Mouse (Mus musculus) urinary bladder, postnatal 10 days (tissue): Measurements from ENCODE around the gene Rassf6.

Experiments
- DNase-seq: peaks from one replicate; pipeline ENCODE4 v3.0.0; 2022; ENCODE audit warnings: low spot score

Rassf6 gene

DNA sequence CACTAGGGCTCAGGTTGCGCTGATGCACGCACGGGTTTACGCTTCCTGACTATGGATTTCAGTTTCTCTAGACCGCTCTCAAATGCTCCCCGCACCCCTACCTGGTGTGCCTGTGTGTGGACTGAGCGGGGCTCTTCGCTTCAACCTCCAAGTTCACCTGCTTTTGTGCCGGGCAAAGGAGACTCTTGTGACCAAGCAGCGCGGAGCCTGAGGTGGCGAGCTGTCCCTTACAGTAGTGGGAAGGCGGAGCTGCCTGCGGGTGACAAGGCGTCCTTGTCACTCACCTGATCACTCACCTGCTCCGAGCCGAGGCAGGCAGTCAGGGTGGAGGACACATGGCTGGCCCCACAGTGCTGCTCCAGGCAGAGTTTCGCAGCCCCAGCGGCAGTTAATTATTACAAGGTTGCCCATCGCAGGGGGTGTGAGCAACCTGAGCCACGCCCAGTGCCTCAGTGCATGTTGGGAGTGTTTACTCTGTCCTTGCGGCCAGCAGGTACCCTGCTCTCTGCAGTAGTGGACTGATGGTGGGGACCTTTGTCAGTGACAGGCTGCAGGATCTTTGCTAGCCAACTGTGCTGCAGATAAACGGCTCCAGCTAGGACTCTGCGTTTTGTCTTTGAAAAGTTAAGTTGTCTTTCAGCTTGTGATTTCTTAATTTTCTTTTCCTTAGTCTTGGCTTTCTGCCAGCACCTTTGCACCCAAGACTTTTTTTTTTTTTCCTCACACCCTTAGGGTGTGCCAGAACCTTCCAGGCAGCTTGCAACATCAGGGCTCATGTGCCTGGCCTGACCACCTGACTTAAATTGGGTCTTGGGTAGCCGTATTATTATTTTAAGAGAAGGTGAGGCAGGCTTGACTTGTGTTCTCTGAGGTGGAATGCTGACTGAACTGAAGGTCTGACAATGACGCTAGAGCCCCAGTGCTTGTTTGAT lies at the start of gene Rassf6:
Gene Rassf6, minus strand, starts transcription at position 372 of the 932 bp plus-strand sequence.
- no peak for DNase-seq

DNA sequence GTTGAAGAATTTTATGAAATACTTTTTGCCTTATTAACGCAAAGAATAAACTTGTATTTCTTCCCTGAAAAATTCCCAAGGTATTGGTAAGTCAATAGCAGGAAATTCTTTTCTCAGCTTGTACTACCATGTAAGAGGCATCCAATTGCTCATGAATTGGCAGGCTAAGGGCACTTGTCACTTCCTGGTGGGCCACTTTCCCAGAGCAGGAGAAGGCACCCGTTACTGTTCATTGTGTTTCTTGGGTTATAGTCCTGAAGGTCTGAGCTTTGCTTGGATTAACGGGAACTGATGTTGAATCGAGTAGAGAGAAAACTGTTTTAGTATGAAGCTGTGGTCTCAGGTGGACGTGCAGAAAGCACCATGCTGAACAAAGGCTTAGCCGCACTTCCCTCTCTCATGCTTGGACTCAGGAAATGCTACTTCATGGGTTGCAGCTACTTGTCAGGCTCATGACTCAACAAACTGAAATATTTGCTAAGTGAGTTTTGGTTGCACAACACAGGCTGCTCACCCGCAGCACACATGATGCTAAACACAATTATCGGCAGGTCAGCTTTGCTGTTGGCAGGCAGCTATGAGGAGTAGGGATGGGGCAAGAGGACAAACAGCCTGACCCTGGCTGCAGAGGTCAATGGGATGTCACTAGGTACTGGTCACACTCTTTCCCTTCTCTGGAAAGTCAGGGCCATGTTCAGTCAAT lies 49.1 kb upstream of the Rassf6 start:
- no peak for DNase-seq

DNA sequence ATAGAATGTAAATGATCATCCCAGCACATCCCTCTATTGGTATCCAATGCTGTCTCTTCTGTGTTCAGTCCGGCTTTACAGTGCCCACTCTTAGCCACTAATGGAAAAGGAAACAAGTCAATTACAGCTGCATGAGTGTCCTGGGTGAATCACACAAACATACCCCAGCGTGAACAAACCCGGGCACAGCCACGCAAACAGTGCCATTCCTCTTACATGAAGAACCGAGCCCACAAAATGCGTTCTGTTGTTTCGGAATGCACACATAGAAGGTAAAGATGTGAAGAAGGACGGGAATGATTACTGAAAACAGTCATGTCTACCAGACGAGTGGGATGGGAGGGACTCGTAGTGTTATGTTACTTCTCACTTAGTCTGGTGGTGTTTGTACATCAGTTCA lies 47.5 kb upstream of the Rassf6 start:
- no peak for DNase-seq

DNA sequence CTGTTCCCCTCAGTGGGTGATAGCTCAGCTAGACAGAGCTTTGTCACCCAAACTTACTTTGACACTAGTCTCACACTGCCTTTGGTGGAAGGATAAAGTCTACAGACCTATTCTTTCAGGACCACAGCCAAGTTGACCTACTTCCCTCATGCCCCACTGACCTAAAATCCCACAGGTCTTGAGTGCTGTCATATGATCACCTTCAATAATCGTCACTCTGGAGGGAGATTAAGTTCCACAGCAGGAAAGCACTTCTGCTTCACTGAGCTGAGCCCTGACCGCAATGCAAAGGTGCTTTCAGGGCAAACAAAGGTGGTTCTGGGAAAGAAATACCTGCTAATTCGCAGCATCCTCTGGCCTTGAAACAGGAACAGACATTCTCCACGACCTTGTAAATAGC lies 44.5 kb upstream of the Rassf6 start:
- no peak for DNase-seq

DNA sequence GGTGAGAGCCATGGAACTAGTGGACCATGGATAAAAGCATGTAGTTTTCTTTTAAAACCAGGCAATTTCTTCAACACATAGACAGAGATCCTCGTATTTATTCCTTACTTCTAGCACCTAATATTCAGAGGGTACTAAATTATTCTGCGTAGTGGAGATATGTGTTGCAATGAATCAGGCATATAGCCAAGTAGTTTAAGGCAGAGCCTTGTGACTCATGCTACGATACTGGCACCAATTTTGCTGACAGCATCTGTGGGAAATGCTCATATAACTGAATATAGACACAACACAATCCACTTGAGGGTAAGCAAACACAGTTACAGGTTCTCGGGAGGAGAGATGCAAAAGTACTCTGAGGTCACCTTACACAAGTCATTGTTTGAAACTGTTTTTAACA lies 41.4 kb upstream of the Rassf6 start:
- no peak for DNase-seq

DNA sequence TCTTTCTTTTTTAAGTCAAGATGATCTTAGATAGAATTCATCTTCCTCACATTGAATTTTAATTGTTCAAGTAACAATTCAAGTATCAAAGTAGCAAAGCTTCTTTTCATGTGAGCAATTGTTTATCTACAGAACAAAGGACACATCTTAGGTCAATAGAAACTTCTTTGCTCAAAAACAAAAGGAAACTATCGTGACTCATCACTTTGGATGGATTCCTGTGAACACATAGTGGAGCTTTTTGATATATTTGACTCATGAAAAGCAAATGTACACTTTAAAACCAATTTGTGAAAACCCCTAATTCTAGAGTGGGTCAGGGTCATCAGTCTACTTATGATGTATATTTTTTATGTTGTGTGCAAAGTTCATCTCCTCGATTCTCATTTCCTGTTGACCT lies 37.1 kb upstream of the Rassf6 start:
- DNase-seq: no peak

DNA sequence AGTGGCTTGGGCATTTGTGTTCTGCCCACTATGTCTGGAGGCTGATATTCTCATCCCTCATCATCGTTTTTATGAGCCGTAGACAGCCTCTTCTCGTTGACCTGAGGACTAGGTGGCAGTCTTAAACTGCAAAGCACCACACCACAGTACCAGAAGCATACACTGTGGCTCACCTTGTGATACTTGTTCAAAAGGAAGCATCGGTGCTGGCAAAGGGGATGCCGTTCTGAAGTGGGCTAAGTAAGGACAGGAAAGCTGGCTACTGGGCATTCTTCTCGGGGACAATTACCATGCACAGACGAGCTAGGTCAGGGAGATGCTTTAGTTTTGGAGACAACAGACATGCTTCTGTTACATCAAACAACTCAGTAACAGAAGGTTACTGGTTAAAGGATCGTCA lies 21.4 kb upstream of the Rassf6 start:
- no peak for DNase-seq

DNA sequence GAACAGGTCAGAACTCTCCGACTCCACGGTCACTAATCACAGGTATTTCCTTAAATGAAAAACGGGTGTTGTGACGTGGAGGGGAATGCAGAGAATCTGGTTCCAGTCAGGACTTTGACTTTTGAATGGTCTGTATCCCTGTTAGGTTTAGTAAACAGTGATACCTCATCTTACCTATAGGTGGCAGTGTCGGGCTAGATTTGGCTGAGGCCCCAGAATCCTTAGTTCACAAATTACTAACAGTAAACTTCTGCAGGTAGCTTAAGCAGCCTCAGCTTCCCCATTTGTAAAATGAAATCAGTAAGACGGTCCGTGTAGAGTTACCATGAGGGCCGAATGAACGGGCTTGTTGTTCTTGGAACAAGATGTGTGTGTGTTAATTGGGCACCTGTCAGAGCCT lies 21.0 kb upstream of the Rassf6 start:
- no peak for DNase-seq

DNA sequence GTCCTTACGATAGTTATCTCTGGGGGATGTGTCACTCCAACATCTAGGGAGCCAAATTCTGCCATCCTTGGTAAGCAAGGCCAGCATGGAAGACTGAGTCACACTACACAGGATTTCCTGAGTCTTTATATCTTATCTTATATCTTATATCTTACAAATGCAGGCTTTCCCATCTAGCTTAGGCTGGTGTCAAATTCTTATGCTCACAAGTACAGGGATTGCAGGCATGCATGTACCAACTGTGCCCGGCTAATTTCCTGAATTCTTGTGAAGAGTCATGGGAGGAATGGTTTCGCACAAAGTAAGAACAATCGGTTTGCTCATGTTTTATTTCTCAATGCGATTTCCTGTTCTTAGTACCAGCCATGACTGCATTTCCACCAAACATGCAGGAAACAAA lies 20.0 kb upstream of the Rassf6 start:
- no peak for DNase-seq

DNA sequence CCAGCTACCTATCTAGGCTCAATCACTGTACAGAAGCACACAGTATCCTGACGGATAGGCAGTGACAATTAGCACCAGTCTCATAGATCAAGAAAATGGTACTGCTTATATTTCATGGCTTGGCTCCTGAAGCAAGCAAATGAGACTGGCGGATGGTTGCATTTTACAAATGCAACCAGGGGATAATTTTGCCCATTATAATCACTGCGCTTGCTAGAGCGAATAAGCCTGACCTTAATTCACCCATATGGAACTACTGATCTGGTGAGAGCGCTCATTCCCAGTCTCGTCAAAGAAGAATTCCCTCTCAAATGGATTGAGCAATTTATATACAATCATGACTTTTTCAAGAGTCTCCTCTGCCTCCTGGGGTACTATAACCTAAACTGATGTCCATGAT lies 16.2 kb upstream of the Rassf6 start:
- DNase-seq: no peak

DNA sequence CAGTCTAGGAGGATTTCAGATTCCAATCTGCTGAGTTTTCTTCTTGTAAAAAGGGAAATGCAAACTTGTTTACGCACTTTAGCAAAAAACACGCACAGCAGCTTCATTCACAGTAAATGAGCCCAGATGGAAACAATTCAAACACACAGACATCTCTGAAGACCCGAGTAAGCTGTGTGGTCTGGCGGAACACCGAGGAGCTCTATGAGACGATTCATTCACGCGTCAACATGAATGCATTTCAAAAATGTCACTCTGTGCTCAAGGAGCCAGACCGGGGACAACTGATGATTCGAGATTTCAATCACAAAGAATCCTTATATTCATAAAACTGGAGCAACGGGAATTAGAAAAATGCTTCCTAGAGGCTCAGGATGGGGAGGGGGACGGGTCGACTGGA lies 15.4 kb upstream of the Rassf6 start:
- DNase-seq: no peak

DNA sequence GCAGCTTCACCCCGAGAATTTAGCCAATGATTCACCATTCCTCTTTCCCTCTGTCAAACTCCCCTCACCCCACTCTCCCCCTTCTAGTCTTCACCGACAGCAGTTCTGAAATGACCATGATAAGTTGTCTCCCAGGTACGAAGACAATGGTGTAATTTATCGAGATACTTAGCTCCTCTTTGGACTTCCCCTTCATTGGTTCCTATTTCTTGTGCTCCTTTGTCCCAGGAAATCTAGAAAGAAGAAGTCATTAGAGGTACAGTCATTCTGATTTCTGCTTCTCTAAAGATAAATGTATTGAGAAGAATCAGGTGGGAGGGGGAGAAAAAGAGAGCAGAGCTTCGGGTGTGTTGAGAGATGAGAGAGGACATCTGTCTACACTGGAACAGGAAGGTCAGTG lies 14.3 kb upstream of the Rassf6 start:
- DNase-seq: no peak

DNA sequence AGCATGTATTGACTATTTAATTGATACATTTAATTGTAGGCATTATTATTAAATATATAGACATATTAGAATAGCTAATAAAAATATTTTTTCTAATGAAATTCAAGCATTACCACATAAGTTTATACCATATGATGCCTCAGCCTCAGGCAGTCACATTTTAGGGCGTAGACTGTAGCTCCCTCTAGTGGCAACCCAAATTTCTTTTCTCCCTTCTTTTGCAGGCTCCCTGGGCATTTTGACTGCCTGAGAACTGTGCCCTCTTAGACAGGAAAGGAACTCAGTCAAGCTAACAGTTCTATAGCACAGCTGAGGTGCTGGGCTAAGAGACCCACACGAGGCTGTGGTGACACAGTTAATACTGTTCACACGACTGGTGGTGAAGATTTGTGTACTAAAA lies 12.3 kb upstream of the Rassf6 start:
- DNase-seq: no peak

DNA sequence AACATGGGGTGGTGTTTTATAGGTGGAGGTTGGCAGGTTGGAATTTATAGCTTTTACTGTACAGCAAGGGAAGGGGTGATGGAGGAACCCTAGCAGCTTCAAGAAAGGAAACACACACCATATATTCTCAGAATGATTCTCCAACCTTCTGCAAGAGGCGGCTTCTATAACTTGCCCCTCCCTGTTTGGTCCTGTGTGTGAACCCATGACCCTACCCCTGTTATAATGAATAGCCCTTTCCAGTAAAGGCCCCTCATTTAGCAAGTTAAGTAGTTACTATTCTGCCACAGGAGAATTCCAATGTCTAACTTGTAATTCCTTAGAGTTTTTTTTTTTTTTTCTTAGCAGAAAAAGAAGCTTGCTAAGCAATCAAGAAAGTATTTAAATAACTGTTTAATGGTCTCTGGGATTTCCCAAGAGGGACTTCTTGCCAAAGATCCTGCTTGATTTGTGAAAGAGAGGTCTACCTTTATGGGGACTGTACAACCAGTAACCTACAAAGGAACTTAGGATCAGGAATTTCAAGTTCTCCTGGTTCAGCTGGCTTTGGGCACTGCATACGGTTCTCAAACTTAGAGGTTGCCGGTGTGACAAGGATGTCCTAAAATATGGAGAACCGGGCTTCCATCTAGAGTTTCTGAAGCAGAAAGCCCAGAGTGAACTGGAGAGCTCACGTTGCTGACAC lies 10.2 kb upstream of the Rassf6 start:
- no peak for DNase-seq

DNA sequence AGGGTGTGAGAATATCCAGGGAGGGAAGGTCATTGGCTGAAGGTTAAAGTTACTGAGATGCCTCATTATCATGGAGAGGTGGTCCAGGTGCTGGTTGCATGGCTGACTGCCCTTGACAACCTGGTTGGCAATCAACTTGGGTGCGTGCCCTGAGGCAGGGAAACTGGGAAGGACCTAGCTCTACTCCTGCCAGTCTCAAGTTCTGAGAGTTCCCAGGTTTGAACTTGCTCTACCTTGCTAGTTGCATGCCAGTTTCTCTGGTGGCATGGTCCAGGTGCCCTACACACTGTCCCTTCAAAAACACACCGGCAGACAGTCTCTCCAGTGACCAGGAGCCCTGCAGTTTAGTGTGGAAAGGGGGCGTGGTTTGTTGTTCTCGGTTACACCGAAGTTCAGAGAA lies 7.0 kb upstream of the Rassf6 start:
- DNase-seq: no peak

DNA sequence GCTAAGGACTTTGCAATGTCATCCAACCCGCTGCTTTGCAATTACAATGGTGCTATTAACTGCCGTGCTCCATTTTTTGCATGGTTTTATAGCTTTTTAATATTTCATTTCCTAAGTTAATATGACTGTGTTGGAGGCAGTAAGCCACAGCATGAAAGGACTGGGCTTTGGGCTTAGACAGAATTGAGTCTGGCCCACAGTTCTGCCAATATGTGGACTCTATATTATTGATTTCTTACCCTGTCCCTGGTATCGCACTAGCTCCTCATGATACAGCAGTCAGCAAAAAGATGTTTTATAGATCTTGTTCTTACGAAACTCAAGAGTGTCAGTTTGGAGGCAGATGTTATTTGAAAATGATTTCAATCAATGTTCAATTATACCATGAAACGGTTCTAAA lies 5.9 kb upstream of the Rassf6 start:
- DNase-seq: no peak

DNA sequence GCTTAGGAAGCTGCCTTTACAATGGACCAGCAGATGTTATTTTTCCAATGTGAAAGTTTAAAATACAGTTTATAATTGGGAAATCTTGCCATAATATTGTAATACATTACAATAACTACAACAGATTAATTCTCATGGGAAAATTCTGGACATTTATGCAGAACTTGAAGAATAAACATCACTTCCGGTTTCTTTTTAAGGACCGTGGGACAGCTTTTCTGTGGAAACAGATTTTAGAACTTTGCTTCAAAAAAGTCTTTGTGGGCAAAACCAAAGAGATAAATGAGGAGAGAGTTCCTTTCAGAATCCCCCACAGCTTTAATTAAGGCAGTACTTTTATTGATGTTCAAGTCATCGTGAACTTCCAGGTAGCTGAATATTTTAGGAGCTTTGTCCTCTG lies 5.1 kb upstream of the Rassf6 start:
- DNase-seq: no peak

DNA sequence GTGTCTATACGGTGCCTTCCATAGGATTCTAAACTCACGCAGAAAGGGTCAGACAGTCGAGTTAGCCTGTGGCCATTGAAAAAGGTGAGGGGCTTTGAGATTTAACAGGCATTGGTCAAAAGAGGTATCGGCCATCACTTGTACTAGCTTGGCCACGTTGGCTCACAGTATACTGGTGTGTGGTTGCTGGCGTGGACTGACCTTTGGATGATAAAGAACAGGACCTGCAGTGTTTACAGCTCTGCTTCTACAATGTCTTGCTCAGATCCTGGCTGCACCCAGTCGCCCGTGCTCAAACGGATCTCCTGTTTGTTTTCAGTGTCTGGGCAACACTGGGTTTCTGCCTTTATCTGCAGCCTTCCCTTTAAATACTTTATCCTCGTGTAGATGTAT lies 757 bp upstream of the Rassf6 start:
- no peak for DNase-seq

DNA sequence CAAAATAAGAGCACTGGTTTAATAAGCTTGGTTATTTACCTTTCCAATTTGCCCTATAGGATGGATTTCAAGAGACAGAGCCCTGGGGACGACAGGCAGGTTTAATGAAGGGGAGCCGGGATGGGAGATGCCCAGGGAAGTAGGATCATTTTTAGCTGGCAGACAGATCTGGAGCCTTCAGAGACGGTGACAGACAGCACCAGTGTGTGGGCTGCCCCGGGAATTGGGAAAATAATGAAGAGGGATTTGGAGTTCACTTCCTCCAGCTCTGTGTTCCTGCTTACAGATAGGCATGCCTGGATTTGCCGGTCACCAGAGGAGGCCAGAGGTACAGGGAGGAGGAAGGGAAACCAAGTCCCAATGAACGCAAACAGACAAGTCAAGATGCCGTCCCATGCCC lies 5.6 kb downstream of the Rassf6 start:
- DNase-seq: no peak

DNA sequence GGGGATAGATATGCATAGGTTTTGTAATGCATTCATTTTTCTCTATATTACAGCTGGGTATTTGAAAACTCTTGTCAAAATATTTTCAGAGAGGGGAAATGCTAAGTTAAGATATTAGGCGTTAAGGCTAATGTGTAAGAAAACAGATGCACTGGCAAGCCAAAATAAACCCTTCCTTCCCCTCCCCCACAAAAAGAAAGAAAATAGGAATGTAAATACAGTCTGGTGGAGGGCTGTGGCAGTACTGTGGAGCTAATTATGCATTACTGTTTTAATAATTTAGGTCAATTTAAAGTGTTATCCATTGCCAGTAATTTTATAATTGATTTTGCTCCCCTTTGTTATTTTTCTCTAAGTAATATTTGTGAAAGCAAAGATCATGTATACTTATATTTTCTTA lies 11.9 kb downstream of the Rassf6 start:
- DNase-seq: no peak

DNA sequence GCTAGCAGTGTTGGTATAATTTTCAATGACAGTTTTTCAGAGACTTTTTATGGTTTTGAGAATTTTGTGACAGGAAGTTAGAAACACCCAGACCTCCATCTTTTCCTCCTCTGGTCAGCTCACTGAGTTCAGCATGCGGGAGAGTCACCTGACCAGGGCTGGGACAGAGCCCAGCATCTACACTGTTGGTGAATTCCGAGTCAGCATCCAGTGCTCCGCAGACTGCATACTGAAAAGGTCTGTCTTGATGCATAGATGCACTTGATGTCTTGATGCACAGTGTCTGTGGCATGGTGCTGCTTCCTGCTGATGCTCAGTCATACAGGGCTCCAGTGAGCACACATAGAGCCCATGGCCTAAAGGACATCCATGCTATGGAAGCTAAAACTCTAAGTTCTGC lies 12.4 kb downstream of the Rassf6 start:
- DNase-seq: no peak

DNA sequence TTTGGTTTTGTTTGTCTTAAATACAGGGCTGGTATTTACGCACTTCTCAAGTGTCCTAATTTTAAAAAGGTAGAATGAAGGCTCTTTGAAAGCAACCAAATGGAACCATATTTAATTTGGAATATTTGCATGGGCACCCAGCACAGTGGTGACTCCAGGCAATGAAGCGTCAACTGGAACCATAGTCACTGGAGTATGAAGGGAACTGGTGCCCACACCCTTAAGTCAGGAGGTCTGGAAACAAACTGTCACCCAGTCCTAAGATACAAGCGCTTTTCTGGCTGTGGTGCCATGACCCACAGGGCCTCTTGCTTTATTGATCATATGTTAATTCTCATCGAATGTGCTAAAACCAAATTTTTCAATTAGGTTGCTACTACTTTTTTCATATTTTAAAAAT lies 13.0 kb downstream of the Rassf6 start:
- DNase-seq: no peak
